Mouse (Mus musculus): ENCODE results near the gene Kcnip1. TPM values are rescaled to one million over a fixed set of nuclear protein-coding genes. Genes with fewer than 3 reads are reported as not detected.

Gene Kcnip1
- polyA plus RNA-seq, 1 experiment from 2014 or later, result 61.8 TPM

DNA sequence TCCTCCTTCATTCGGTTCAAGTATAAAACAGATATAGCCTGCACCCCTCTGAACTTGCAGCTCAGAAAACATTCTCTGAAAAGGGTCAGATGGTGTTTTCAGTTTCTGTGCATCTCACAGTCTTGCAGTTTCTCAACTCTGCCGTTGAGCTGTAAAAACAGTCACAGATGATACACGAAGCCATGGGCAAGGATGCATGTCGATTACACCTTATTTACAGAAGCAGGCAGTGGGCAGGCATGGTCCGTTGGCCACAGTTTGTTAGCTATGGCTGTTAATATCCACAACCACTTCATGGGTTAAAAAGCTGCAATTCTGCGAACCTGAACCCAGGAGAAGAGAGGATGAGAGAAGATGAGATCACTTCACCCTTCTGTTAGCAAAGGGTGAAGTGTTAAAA is 406.3 kb downstream of the Kcnip1 start:
- H3K27ac ChIP-seq (ENCODE audit: low read length), result no peak overlapping the region
- H3K4me3 ChIP-seq (replicated peaks; ENCODE audit: low read length), result no peak overlapping the region
- ATAC-seq, result no peak
- no peaks in the 10 kb centered on the region for H3K36me3 ChIP-seq (ENCODE audit: control insufficient read depth, insufficient read depth)
- H3K4me1 ChIP-seq (replicated peaks; ENCODE audit: control insufficient read depth, insufficient read depth, low read length), result no peaks in the 10 kb centered on the region
- H3K9ac ChIP-seq (replicated peaks; ENCODE audit: low read depth, low read length), result no peak overlapping the region
- WGBS, result 86% methylated on average over 6 of the region's 6 CpGs
- H3K27me3 ChIP-seq (replicated peaks; ENCODE audit: control insufficient read depth, insufficient read depth, low read length), result no peaks in the 10 kb centered on the region
- H3K9me3 ChIP-seq (ENCODE audit: control insufficient read depth, low read length), result no peaks in the 10 kb centered on the region
- H3K4me2 ChIP-seq (ENCODE audit: low read length), result no peak overlapping the region

DNA sequence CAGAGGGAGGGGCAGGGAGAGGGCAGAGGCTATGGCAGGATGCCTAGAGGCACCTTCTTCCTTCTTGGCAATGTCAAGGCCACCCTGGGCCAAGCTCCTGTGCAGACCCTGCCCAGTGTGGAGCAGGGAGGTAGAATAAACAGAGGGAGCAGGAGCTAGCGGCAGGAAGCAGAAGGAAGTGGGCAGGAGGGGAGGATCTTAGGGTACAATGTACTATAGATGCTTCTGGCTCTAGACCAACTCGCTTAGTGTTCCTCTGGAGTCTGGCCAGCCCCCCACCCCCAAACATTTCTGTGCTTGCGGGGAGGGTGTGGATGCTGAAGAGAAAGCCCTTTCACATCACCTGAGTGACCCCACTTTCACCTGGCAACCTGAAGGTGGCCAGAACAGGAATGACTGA is 413.3 kb downstream of the Kcnip1 start:
- Histone ChIP-seq H3K36me3 (ENCODE audit: control insufficient read depth, insufficient read depth) (no peaks in the 10 kb centered on the region), H3K4me1 (replicated peaks; ENCODE audit: control insufficient read depth, insufficient read depth, low read length) (no peaks in the 10 kb centered on the region), H3K4me3 (replicated peaks; ENCODE audit: low read length) (no peak overlapping the region), H3K4me2 (ENCODE audit: low read length) (no peak overlapping the region), H3K9me3 (ENCODE audit: control insufficient read depth, low read length) (no peaks in the 10 kb centered on the region), H3K9ac (replicated peaks; ENCODE audit: low read depth, low read length) (no peak overlapping the region), H3K27ac (ENCODE audit: low read length) (no peak overlapping the region), H3K27me3 (replicated peaks; ENCODE audit: control insufficient read depth, insufficient read depth, low read length) (no peaks in the 10 kb centered on the region)
- ATAC-seq, result no peak
- 38% methylated on average over 3 of the region's 3 CpGs for WGBS

Other genes with a start within 250 kb of the Kcnip1 start
- gene Kcnmb1, start 30.1 kb downstream of the Kcnip1 start, polyA plus RNA-seq (2015; fragmentation: Nextera tagmentation; extraction: Ambion mirVana), result 0.18 and 0.20 TPM in 2 replicates
- 1.7 and 1.8 TPM in 2 replicates for gene Lcp2, start 53.8 kb upstream of the Kcnip1 start, polyA plus RNA-seq (2015; fragmentation: Nextera tagmentation; extraction: Ambion mirVana)
- not detected in 2 replicates for gene 4930469K13Rik, start 105.4 kb upstream of the Kcnip1 start, polyA plus RNA-seq (2015; fragmentation: Nextera tagmentation; extraction: Ambion mirVana)
- gene Foxi1, start 214.9 kb upstream of the Kcnip1 start, polyA plus RNA-seq (2015; fragmentation: Nextera tagmentation; extraction: Ambion mirVana), result 0.14 TPM in 1 of 2 replicates, not detected in the other